In genomic region chr4:141287518-141288004, GRCm38 (mm10) we compare ENCODE assay signal across 9 mouse cellular contexts. TPM values are rescaled to one million over a fixed set of nuclear protein-coding genes. Genes with fewer than 3 reads are reported as not detected.
DNase-seq lines count a peak whose midpoint lies in the region; ATAC-seq lines count a peak whose summit lies in the region.
"Had no signal": no experiment of that assay in that cellular context is flagged by ENCODE, and none has a peak within 500 bp of the region (broad histone marks: within the 10 kb centered on the region; RNA-seq: fewer than 3 reads in every experiment).

No protein-coding gene starts in this region.

- H3K9ac ChIP-seq in heart, embryonic 13.5 days, result peak overlapping the region; percentile 65
- no peak overlapping the region for H3K9ac ChIP-seq in liver, embryonic 16.5 days (ENCODE audit: low read depth, low read length)

- H3K4me2 ChIP-seq in heart, embryonic 13.5 days, result peak overlapping the region; percentile 62
- H3K4me2 ChIP-seq in liver, embryonic 16.5 days (ENCODE audit: low read depth, low read length), result peak overlapping the region; percentile 3

- H3K9me3 ChIP-seq in heart, embryonic 13.5 days, result no peaks in the 10 kb centered on the region
- no peaks in the 10 kb centered on the region for H3K9me3 ChIP-seq in hindbrain, embryonic 10.5 days
- H3K9me3 ChIP-seq in liver, embryonic 16.5 days (replicated peaks; ENCODE audit: control insufficient read depth, low read length), result no peaks in the 10 kb centered on the region

- no peak for ATAC-seq in heart, embryonic 13.5 days (ENCODE audit: extremely low read depth, insufficient number of reproducible peaks, low FRiP score, low TSS enrichment)
- peak; percentile 28; the same call in 1 of the 2 replicates for ATAC-seq in liver, embryonic 16.5 days (ENCODE audit: low read depth)

- peaks cover 45% of the 10 kb centered on the region for H3K4me1 ChIP-seq in heart, embryonic 13.5 days
- peaks cover 75% of the 10 kb centered on the region for H3K4me1 ChIP-seq in hindbrain, embryonic 10.5 days (replicated peaks)
- peaks cover 12% of the 10 kb centered on the region for H3K4me1 ChIP-seq in liver, embryonic 16.5 days (ENCODE audit: control insufficient read depth, low read depth, low read length)

- intact Hi-C loops in gastrocnemius, postnatal 36 days (cut with DNase I), result no loop called here

- H3K36me3 ChIP-seq in heart, embryonic 13.5 days, result no peaks in the 10 kb centered on the region
- no peaks in the 10 kb centered on the region for H3K36me3 ChIP-seq in hindbrain, embryonic 10.5 days
- H3K36me3 ChIP-seq in liver, embryonic 16.5 days (ENCODE audit: control insufficient read depth, insufficient read depth), result no peaks in the 10 kb centered on the region

- 3% methylated on average over 15 of the region's 15 CpGs for WGBS in heart, embryonic 13.5 days
- WGBS in hindbrain, embryonic 10.5 days, result 7% methylated on average over 15 of the region's 15 CpGs
- 4% methylated on average over 15 of the region's 15 CpGs for WGBS in liver, embryonic 16.5 days (ENCODE audit: insufficient replicate concordance)

- H3K27ac ChIP-seq in heart, embryonic 13.5 days (replicated peaks), result no peak overlapping the region
- peak overlapping the region; percentile 64 for H3K27ac ChIP-seq in hindbrain, embryonic 10.5 days
- no peak overlapping the region for H3K27ac ChIP-seq in liver, embryonic 16.5 days (ENCODE audit: low read length)
- H3K27ac ChIP-seq: heart, adult 2 months had no signal

- DNase-seq in heart, adult 8-10 months (ENCODE audit: low spot score), result no peak
- peak; percentile 45 for DNase-seq in 3T3-L1 (ENCODE audit: low read depth, low spot score)
- no peak for DNase-seq in hindbrain, embryonic 10.5 days (ENCODE audit: low spot score)
- no peak for DNase-seq in thymus, adult 18-20 months
- DNase-seq in gastrocnemius, postnatal 36 days, result no peak
- no peak for DNase-seq in spleen, postnatal 4 days (ENCODE audit: low spot score in 2 of 2)

- H3K27me3 ChIP-seq in heart, embryonic 13.5 days (replicated peaks), result peaks cover 52% of the 10 kb centered on the region
- peaks cover 89% of the 10 kb centered on the region for H3K27me3 ChIP-seq in hindbrain, embryonic 10.5 days (ENCODE audit: insufficient read depth, poor library complexity, severe bottlenecking)
- H3K27me3 ChIP-seq in liver, embryonic 16.5 days (ENCODE audit: control insufficient read depth, insufficient read depth, low read depth, low read length), result peaks cover 48% of the 10 kb centered on the region

- peak overlapping the region; percentile 21; the same call in 1 of the 2 replicates for H3K4me3 ChIP-seq in heart, embryonic 13.5 days
- peak overlapping the region; percentile 18; the same call in 1 of the 2 replicates for H3K4me3 ChIP-seq in hindbrain, embryonic 10.5 days
- no peak overlapping the region for H3K4me3 ChIP-seq in liver, embryonic 16.5 days (ENCODE audit: low read depth, low read length)
- H3K4me3 ChIP-seq: heart, adult 2 months had no signal

RNA-seq across cellular contexts. Expression of gene Epha2, which starts 13.5 kb away (rescaled TPM):
- polyA plus RNA-seq in heart, embryonic 13.5 days (2015; fragmentation: Nextera tagmentation; extraction: Ambion mirVana), result 4.0 and 4.3 TPM in 2 replicates
- 1 to 10 TPM; 4.6 to 7.1 (median 5.2) TPM for total RNA-seq in heart, adult 8-10 months (2022)
- 3.3 and 4.4 TPM in 2 replicates for polyA plus RNA-seq in hindbrain, embryonic 10.5 days (2016; fragmentation: Nextera tagmentation; extraction: Ambion mirVana)
- 0.53 and 0.93 TPM in 2 replicates for polyA plus RNA-seq in liver, embryonic 16.5 days (2015; fragmentation: Nextera tagmentation; extraction: Ambion mirVana)
- total RNA-seq in gastrocnemius, postnatal 36 days (2021), result 1 to 10 TPM; 2.4 to 2.6 TPM

RNA-seq across cellular contexts. Expression of gene Arhgef19, which starts 48.3 kb away (rescaled TPM):
- polyA plus RNA-seq in heart, embryonic 13.5 days (2015; fragmentation: Nextera tagmentation; extraction: Ambion mirVana), result 2.2 and 3.1 TPM in 2 replicates
- 10 to 100 TPM; 26.2 to 32.2 (median 30.3) TPM for total RNA-seq in heart, adult 8-10 months (2022)
- polyA plus RNA-seq in hindbrain, embryonic 10.5 days (2016; fragmentation: Nextera tagmentation; extraction: Ambion mirVana), result 1.7 and 4.3 TPM in 2 replicates
- 1.1 and 1.3 TPM in 2 replicates for polyA plus RNA-seq in liver, embryonic 16.5 days (2015; fragmentation: Nextera tagmentation; extraction: Ambion mirVana)
- under 1 TPM; 0.26 to 0.69 TPM for total RNA-seq in gastrocnemius, postnatal 36 days (2021)
